Mouse (Mus musculus): Measurements from ENCODE around the gene Aco2. TPM values are rescaled to one million over a fixed set of nuclear protein-coding genes. Genes with fewer than 3 reads are reported as not detected.

Gene Aco2
- polyA plus RNA-seq, 2 experiments, result 72.1 to 85.0 TPM

GRCm38 (mm10) chr15:81846755-81847154 lies 25.4 kb upstream of the Aco2 start:
- Histone ChIP-seq H3K27me3 (ENCODE audit: control insufficient read depth, insufficient read depth, low read length) (no peaks in the 10 kb centered on the region), H3K9me3 (ENCODE audit: control insufficient read depth, low read length) (no peaks in the 10 kb centered on the region), H3K4me3 (ENCODE audit: insufficient read depth in 1 of 2, low read depth in 2 of 2, low read length in 2 of 2) (no peak overlapping the region), H3K36me3 (replicated peaks; ENCODE audit: control insufficient read depth, insufficient read depth, low read depth) (peaks cover 26% of the 10 kb centered on the region), H3K4me1 (replicated peaks; ENCODE audit: control insufficient read depth in 2 of 2, insufficient read depth in 2 of 2, low read length in 1 of 2) (no peaks in the 10 kb centered on the region), H3K4me2 (ENCODE audit: low read depth) (no peak overlapping the region), H3K9ac (replicated peaks) (no peak overlapping the region), H3K27ac (no peak overlapping the region)
- no peak for DNase-seq (ENCODE audit: low read depth in 3 of 3, low spot score in 3 of 3)
- TF ChIP-seq EP300 (IDR thresholded peaks at IDR 0.05; ENCODE audit: low read depth) (no peak), CTCF (IDR thresholded peaks at IDR 0.05; ENCODE audit: low read depth) (no peak)
- ATAC-seq (ENCODE audit: insufficient read depth), result no peak
- WGBS (ENCODE audit: insufficient replicate concordance), result 79% methylated on average over 9 of the region's 9 CpGs

DNA sequence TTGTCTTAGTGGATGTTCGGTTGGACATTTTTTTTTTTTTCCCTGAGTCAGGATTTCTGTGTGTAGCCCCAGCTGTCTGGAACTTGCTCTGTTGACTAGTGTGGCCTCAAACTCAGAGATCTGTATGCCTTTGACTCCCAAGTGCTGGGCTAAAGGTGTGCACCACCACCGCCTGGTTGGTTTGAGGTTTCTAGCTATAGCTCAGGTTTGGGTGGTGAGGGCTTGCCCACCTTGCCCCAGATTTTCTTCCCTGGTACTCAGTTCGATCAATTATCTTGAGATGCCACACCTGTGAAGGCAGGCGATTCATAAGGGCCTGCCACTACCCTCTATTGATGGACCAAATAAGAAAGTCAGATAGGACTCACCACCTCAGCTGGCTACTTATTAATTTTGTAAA lies 24.9 kb upstream of the Aco2 start:
- DNase-seq (ENCODE audit: low read depth in 3 of 3, low spot score in 3 of 3) (no peak), ATAC-seq (ENCODE audit: insufficient read depth) (no peak)
- TF ChIP-seq EP300 (IDR thresholded peaks at IDR 0.05; ENCODE audit: low read depth) (no peak), CTCF (IDR thresholded peaks at IDR 0.05; ENCODE audit: low read depth) (no peak)
- 75% methylated on average over 4 of the region's 4 CpGs for WGBS (ENCODE audit: insufficient replicate concordance)
- Histone ChIP-seq H3K4me2 (ENCODE audit: low read depth) (no peak overlapping the region), H3K9ac (replicated peaks) (no peak overlapping the region), H3K4me3 (ENCODE audit: insufficient read depth in 1 of 2, low read depth in 2 of 2, low read length in 2 of 2) (no peak overlapping the region), H3K27ac (no peak overlapping the region), H3K9me3 (ENCODE audit: control insufficient read depth, low read length) (no peaks in the 10 kb centered on the region), H3K36me3 (replicated peaks; ENCODE audit: control insufficient read depth, insufficient read depth, low read depth) (peaks cover 26% of the 10 kb centered on the region), H3K27me3 (ENCODE audit: control insufficient read depth, insufficient read depth, low read length) (no peaks in the 10 kb centered on the region), H3K4me1 (replicated peaks; ENCODE audit: control insufficient read depth in 2 of 2, insufficient read depth in 2 of 2, low read length in 1 of 2) (no peaks in the 10 kb centered on the region)

DNA sequence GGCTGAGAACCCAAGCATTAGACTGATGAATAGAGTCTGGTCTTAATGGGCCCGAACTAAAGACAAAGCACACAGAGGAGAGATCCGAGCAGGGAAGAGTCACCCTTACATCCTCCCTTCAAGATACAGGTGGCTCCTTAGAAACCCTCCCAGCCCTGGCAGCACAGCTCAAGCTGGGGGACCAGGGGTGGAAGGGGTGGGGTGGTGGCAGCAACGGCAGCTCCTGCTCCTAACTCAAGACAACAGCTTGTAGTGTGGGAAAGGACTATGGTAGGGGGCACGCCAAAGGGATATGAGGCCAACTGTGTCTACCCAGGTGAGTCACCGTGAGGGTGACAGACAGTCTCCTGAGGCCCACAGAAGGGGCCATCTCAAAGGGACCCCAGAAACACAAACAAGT lies 24.2 kb upstream of the Aco2 start:
- no peaks in the 10 kb centered on the region for H3K27me3 ChIP-seq (ENCODE audit: control insufficient read depth, insufficient read depth, low read length)
- H3K4me1 ChIP-seq (replicated peaks; ENCODE audit: control insufficient read depth in 2 of 2, insufficient read depth in 2 of 2, low read length in 1 of 2), result no peaks in the 10 kb centered on the region; a peak in 1 of 4 replicates
- no peak overlapping the region for H3K4me2 ChIP-seq (ENCODE audit: low read depth)
- DNase-seq (ENCODE audit: low read depth in 3 of 3, low spot score in 3 of 3) (no peak), ATAC-seq (ENCODE audit: insufficient read depth) (no peak)
- 78% methylated on average over 5 of the region's 5 CpGs for WGBS (ENCODE audit: insufficient replicate concordance)
- H3K9me3 ChIP-seq (ENCODE audit: control insufficient read depth, low read length), result no peaks in the 10 kb centered on the region
- H3K9ac ChIP-seq (replicated peaks), result no peak overlapping the region
- H3K4me3 ChIP-seq (ENCODE audit: insufficient read depth in 1 of 2, low read depth in 2 of 2, low read length in 2 of 2), result no peak overlapping the region
- no peak for TF ChIP-seq EP300 (IDR thresholded peaks at IDR 0.05; ENCODE audit: low read depth)
- TF ChIP-seq CTCF (IDR thresholded peaks at IDR 0.05; ENCODE audit: low read depth), result no peak
- peaks cover 26% of the 10 kb centered on the region for H3K36me3 ChIP-seq (replicated peaks; ENCODE audit: control insufficient read depth, insufficient read depth, low read depth)
- no peak overlapping the region for H3K27ac ChIP-seq

DNA sequence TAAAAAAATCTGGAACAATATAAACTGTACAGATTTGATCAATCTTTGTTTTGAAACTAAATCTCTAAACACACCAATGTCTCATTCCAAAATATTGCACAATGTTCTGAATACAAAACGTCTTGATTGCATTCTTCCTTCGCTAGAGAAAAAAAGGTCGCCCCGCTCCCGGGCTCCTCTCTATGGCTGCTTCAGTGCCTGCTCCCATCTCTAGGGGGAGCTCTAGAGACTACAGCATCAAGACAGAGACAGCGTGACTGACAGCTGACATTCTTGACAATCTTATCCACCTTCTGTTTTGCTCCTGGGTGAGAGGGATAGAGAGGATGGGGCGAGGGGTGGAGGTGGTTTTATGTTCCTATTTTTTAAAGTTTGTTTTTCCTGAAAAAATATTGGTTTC lies 23.8 kb upstream of the Aco2 start:
- H3K4me2 ChIP-seq (ENCODE audit: low read depth), result no peak overlapping the region
- ATAC-seq (ENCODE audit: insufficient read depth) (0 out of 2 replicates have a peak, but pooled peaks have one; percentile 38), DNase-seq (ENCODE audit: low read depth in 3 of 3, low spot score in 3 of 3) (peak; percentile 60 to 68 (median 68))
- no peaks in the 10 kb centered on the region for H3K27me3 ChIP-seq (ENCODE audit: control insufficient read depth, insufficient read depth, low read length)
- TF ChIP-seq EP300 (IDR thresholded peaks at IDR 0.05; ENCODE audit: low read depth) (no peak), CTCF (IDR thresholded peaks at IDR 0.05; ENCODE audit: low read depth) (peak; percentile 89)
- WGBS (ENCODE audit: insufficient replicate concordance), result 37% methylated on average over 7 of the region's 7 CpGs
- H3K4me3 ChIP-seq (ENCODE audit: insufficient read depth in 1 of 2, low read depth in 2 of 2, low read length in 2 of 2), result no peak overlapping the region
- H3K36me3 ChIP-seq (replicated peaks; ENCODE audit: control insufficient read depth, insufficient read depth, low read depth), result peaks cover 26% of the 10 kb centered on the region
- no peaks in the 10 kb centered on the region; a peak in 1 of 4 replicates for H3K4me1 ChIP-seq (replicated peaks; ENCODE audit: control insufficient read depth in 2 of 2, insufficient read depth in 2 of 2, low read length in 1 of 2)
- no peak overlapping the region for H3K27ac ChIP-seq
- H3K9ac ChIP-seq (replicated peaks), result no peak overlapping the region
- H3K9me3 ChIP-seq (ENCODE audit: control insufficient read depth, low read length), result no peaks in the 10 kb centered on the region

GRCm38 (mm10) chr15:81849104-81849503 lies 23.0 kb upstream of the Aco2 start:
- Histone ChIP-seq H3K4me1 (replicated peaks; ENCODE audit: control insufficient read depth in 2 of 2, insufficient read depth in 2 of 2, low read length in 1 of 2) (peaks cover 0 to 2% of the 10 kb centered on the region in 2 experiments; a peak in 1 of 4 replicates), H3K9me3 (ENCODE audit: control insufficient read depth, low read length) (no peaks in the 10 kb centered on the region), H3K27me3 (ENCODE audit: control insufficient read depth, insufficient read depth, low read length) (no peaks in the 10 kb centered on the region), H3K4me2 (ENCODE audit: low read depth) (no peak overlapping the region), H3K27ac (no peak overlapping the region), H3K36me3 (replicated peaks; ENCODE audit: control insufficient read depth, insufficient read depth, low read depth) (peaks cover 27% of the 10 kb centered on the region), H3K4me3 (ENCODE audit: insufficient read depth in 1 of 2, low read depth in 2 of 2, low read length in 2 of 2) (no peak overlapping the region), H3K9ac (replicated peaks) (no peak overlapping the region)
- no peak for TF ChIP-seq CTCF (IDR thresholded peaks at IDR 0.05; ENCODE audit: low read depth)
- no peak for TF ChIP-seq EP300 (IDR thresholded peaks at IDR 0.05; ENCODE audit: low read depth)
- 75% methylated on average over 9 of the region's 9 CpGs for WGBS (ENCODE audit: insufficient replicate concordance)
- DNase-seq (ENCODE audit: low read depth in 3 of 3, low spot score in 3 of 3), result no peak
- no peak for ATAC-seq (ENCODE audit: insufficient read depth)

Data from liver, embryonic 14.5 days (tissue).